Mouse (Mus musculus) urinary bladder, adult 2 months (tissue): ENCODE measurements around the gene Disc1. TPM values are rescaled to one million over a fixed set of nuclear protein-coding genes. Genes with fewer than 3 reads are reported as not detected.

ENCODE experiments used
- DNase-seq: peaks from one replicate; pipeline ENCODE4 v3.0.0; 2022; ENCODE audit warnings: low spot score
- polyA plus RNA-seq: library from polyadenylated mRNA; depleted of rRNA; stranded (reverse); fragments of >200 nt; gene quantifications from 2 replicates; pipeline ENCODE4 v1.2.3, GENCODE M21; 2012

Gene Disc1
- polyA plus RNA-seq, 1 experiment = 0.91 TPM

DNA sequence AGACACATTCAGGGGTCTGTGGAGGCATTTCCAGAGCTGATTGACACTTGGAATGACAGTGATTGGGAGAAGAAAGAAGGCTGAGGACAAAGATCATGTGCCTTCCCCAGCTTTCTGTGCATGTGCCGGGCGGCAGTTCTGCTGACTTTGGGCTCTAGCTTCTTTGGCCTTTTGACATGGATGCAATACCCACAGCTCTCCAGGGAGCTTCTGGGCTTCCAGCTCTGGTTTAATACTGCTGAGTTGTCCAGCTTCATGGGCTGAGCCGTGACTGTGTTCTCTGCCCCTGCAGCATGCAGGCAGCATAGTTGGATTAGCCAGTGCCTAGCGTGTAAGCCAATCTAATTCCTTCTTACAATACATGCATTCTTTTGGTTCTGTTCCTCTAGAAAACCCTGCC, 72.5 kb downstream of the Disc1 start:
- no peak for DNase-seq

DNA sequence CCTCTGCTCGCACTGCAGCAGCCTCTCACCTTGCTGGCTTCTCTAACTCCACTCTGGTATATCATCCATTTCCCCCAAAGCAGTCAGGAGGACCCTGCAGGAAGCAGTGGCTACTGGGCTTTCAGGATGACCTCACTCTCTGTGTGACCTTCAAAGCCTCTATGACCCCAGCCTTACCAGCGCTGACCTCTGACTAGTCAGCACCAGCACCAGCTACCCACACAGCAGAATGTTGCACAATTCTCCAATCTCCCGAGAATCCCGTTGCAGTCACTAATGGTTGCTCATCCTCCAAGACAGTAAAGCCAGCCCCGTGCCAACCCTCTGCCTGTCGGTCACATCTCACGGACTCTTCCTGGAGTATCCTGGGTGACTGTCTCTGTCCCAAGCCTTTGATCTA, 73.6 kb downstream of the Disc1 start:
- DNase-seq = no peak

DNA sequence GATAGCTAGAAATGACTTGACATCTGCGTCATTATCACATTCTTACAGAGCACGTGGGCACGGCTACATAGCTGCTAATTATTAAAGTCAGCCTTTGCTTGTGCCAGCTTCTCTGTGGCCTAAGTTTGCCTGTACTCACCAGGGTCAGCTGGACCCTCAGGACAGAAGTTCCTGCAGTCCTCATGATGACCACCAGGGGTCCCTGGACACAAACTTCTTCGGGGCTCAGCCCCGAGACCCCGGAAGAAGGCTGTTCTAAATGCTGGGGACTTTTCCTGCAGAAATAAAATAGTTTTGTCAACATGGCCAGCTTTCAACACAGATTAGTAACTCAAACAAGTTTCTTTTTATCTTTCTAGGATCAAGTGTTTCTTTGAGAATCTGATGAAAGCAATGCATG, 74.3 kb downstream of the Disc1 start:
- no peak for DNase-seq

DNA sequence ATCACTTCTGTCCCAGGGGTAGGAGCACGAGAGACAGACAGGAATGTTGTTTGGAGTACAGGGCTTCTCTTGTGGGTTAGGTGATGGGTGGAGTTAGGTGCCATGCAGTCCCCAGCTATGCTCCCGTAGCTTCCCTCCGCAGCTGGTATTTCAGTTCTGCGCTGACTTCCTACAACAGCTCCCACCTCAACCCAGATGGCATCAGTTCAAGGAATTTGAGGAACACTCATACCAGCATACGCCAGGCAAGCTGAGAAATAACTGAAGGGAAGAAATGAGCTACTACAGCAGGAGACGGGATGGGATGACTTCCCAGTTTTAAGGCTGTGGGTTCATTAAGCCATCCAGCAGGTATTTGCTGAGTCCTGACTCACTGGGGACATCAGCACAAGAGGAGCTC, 76.8 kb downstream of the Disc1 start:
- no peak for DNase-seq

DNA sequence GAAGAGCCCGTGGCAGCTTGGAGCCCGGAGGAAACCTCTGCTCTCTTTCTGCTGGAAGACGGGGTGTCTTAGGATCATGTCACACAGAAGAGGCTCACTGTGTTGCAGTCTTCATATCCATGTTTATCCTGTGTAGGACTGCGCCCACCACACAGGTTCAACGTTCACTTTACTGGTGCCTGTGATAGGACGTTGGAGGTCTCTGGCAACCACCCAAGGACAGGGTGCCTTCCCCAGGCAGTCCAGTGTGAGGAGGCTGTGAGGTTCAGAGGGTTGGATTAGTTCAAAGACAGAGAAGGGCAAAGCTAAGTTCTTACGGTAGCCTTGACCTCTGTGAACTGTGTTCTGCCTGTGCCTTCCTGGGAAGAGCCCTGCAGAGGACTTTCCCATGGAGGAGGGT, 77.3 kb downstream of the Disc1 start:
- no peak for DNase-seq

DNA sequence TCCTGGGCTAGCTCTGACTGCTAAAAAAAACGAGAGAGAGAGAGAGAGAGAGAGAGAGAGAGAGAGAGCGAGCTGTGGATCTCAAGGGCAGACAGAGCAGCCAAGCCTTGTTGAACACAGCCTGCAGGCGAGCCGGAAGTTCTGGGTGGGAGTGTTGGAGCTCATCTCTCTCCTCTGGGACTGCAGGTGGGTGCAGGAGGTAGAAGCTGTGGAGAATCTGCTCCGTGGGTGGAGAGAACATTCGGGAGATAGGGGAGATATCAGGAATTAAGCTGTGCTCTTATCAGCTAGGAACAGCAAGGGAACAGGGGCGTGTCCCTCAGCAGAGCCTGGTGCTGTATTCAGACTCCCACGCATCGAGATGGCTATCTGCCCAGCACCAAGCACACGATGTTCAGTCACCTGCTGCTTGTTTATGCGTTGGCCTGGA, 79.7 kb downstream of the Disc1 start:
- DNase-seq = no peak

DNA sequence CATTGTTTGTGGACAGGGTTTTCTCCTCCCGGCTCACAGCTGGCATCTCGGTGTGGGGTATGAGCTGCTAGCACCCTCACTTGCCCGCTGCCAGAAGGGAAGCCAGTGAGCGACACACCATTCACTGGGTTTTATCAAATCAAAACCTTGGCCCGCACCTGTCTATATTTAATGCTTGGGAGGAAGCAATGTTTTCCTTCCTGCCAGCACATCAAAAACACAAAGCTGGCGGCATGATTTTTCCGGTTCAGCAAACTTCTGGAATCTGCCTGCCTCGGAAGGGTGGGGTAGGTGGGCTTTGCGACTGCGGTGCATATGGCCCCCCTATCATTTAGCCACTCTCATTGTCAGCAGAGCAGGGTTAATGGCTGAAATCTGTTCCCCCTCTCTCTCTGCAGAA, 80.9 kb downstream of the Disc1 start:
- DNase-seq = no peak

DNA sequence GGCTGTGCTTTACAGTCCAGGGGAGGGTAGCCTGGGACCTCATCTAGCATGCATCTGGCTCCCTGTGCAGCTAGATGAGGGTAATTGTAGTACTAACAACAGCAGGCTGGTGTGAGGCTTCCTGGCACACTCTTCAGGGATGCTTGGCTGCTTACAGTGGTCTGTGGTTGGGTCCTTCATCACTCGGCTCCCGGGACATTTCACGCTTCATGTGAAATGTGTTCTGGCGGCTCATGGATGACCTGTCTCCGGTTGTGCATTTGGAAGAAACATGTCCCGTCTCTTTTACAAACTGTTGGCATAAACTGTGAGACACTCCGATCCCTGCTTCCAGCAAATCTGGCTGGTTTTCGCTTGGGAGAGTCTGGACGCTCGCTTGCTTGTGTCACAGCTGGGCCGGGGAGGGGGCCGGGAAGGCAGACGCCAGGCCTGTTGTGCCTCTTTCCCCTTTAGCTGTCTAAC, 85.7 kb downstream of the Disc1 start:
- no peak for DNase-seq

DNA sequence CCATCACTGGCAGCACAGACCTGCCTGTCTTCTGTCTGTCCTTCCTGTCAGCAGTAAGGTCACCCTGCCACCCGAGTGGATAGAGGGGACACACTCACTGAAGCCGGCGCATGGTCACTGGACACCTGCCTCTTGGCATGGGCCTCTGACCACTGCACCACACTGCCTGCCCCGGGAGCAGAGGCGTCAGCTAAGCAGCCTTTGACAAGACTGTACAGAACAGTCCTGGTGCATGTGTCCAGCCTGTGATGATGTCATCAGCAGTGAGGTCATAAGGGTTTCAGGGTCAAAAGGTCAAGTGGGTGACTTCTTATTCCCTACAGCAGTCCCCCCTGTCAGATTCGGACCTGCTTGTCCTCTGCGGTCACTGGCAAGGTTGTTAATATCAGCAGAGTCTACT, 87.0 kb downstream of the Disc1 start:
- DNase-seq = no peak

DNA sequence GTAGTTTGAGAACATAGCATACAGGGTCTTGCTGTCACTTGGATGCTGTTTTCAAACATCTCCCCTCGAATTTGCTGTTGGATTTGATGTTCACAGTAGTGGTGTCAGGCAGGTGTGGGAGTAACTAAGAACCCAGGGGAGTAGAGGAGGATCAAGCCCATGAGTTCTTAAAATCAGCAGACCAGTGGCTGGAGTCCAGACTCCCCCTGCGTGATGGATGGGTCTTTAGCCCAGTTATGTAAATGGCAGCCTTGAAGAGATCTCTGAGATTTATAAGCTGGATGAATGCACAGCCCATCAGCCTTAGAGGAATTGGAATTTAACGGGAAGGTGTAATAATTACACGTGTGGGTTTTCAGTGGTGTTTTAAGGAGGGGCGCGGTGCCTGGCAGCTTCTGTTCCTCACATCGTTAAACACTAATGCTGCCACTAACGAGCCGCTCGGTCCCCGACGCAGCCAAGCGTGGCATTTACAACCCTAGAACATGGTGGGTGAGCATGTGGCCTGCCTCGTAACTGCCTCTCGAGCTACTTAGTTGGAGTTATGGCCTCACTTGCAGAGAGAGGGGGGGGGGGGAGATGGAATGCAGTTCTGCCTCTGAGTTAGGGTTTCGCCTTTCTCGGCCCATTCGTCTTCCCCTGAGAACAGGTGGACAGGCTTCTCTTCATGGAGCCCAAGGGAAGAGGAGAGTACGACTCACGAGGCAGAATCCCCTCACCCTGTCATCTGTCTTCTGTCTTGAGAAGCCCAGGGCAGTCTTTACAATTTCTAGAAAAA, 103.1 kb downstream of the Disc1 start:
- DNase-seq = no peak

DNA sequence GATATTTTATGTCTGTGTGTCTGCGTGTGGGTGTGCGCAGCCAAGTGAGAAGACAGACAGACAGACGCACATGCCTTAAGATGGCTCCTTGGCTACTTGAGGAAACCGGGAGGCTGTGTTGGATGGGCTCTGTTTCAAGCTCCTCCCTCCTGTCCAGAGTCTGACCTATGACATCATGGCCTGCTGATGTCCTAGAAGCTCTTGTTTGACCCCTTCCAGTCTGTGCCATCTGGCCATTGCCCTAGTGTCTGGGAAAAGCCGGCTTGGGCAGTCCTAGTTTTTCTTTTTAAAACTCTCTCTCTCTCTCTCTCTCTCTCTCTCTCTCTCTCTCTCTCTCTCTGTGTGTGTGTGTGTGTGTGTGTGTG, 103.6 kb downstream of the Disc1 start:
- DNase-seq = no peak

DNA sequence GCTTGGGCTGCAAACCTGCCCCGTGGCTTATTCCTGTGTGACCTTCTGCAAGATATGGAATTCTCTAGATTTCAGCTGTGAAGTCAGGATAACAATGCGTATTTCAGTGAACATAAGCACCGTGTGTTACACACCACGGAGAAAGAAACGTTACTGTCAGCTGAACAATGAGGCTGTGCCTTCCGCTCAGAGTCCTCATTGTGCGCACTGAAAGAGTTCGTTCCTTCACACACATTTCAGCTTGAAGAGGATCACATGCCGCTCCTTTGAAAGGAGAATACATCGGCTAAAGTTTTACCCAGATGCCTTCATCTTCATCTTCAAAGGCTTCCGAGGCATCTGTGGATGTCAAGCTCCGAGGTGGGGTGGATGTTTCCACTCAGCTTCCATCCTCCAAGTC, 105.4 kb downstream of the Disc1 start:
- DNase-seq = no peak

DNA sequence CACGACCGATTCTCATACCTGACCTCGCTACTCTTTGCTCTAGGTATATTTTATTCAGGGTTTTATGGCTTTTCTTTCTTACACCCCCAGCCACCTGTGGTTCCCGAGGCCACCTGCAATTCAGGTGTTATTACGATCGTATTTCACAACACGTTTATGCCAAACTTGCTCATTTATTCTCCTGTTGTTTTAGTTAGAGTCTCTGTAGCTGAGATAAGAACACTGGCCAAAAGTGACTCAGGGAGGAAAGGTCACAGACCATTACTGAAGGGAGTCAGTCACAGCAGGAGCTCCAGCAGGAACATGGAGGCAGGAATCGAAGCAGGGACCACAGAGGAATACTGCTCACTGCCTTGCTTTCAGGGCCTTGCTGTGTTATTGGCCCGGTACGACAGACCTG, 109.5 kb downstream of the Disc1 start:
- no peak for DNase-seq

DNA sequence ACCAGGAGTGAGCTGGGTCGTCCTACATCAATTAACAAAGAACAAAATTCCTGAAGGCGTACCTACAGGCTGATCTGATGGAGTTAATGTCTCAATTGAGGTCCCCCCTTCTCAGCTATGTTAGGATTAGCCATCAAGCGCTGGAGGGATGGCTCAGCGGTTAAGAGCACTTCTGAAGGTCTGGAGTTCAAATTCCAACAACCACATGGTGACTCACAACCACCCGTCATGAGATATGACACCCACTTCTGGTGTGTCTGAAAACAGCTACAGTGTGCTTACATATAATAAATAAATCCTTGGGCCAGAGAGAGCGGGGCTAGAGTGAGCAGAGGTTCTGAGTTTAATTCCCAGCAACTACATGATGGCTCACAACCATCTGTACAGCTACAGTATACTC, 109.9 kb downstream of the Disc1 start:
- DNase-seq = no peak

DNA sequence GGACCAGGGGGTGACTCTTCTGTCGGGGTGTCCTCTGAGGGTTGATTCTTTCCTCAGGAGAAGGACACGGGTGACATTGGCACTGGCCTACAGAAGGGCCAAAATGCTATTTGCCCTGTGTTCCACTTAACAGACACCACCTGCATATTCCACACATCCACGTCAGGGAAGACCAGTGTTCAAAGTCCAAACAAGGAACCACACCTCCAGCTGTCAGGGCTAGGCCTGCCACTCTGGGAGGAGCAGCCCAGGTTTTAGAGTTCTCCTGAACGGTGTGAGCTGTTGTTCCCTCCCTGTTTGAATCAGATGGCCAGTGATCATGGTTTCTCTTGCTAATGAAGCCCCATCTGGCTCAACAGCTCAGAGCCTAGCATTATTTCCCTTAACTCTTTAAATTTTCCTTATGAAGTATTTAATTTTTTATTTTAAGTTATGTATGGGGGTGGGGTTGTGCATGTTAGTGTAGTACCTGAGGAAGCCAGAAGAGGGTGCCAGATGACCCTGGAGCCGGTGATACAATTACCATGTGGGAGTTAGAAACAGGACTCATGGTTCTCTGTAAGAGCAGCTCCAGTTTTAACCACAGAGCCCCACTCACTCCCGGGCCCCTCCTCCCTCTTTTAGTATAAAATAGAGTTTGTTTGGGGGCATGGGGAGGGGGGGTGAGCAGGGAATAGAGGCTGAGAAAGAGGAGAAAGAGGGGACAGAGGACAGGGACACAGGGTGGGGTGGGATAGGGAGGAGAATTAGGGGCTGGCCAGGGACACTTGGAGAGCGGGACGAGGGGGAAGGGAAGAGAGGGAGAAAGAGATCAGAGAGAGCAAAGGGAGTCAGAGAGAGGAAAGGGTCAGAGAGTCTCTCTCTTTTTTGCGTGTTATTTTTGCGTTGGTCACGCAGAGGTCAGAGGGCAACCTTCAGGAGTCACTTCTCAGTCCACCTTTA, 111.8 kb downstream of the Disc1 start:
- DNase-seq = no peak

DNA sequence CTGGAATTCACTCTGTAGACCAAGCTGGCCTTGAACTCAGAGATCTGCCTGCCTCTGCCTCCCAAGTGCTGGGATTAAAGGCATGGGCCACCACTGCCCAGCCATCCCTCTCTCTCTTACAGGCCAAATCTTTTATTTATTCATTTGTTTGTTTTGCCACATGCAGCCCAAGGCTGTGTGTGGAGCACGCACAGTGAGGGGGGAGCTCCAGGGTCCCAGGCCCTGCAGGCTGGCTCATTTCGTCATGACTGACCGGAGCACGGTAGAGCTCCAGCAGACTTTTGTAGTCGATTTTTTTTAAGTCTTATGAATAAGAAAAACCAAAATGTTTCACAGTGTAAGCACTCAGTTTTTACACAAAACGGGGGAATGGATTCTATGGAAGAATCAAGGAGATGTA, 112.5 kb downstream of the Disc1 start:
- no peak for DNase-seq

DNA sequence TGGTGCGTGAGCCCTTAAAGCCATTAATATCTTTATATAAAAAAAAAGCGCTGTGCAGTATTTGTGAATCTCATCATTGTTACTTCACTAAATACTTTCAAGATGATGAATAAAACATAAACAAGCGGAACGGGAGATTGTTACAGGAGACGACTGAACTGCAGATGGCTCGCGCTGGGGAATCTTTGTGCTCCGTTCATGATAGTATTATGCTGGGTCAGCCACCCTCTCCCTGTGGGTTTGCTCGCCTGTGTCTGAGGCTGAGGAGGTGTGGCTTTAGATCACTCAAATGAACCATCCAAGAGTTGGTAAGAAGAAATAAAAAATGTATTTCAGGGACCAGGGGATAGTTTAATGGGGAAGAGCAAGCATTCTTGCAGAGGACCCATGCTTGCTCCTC, 113.0 kb downstream of the Disc1 start:
- no peak for DNase-seq

DNA sequence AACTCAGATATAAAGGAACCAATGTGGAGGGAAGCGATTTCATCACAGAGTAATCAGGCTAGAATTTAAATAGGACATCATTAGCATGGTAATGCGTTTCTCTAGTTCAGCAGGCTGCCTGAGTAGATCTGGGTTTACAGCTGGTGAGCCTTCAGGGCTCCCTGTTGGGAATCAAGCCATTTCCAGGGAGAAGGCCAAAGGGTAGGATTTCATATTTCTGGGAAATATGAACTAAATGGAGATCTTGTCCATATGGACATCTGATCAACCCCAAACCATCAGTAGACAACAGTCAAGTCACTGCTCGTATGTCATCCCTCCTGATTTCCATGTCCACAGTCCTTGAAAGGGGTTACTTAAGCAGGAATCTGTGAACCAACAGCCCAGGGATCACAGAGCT, 115.6 kb downstream of the Disc1 start:
- DNase-seq = no peak

DNA sequence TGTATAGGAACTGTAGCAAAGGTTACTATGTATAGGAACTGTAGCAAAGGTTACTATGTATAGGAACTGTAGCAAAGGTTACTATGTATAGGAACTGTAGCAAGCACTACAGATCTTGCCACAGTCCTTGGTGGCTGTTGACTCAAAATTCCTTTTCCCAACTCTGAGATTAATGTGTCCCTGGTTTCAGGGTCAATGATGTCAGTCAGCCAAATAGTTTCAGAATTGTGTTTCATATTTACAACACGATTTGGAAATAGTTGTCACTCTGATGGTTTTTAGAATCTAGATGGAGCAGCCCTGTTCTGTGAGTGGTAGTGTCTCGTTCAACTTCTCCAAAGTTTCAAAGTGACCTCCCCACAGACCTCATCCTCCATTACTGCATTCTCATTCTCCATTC, 117.5 kb downstream of the Disc1 start:
- DNase-seq = no peak

DNA sequence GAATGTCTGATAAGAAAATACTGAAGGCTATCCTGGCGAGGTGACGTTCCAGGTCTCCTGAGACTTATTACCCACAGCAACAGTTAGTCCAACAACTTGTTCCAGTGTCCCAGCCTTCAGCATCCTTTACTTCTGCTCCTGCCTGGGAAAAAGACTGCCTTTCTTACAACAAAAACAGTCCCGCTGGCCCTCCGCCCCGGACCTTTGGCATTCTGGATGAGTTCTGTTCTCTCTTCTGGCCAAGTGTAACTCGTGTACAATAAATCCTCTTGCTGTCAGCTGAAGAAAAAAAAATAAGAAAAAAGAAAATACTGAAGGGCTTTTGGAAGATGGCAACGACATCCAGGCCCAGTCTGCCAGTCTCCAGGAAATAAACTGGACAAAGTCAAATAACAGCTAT, 120.2 kb downstream of the Disc1 start:
- DNase-seq = no peak

DNA sequence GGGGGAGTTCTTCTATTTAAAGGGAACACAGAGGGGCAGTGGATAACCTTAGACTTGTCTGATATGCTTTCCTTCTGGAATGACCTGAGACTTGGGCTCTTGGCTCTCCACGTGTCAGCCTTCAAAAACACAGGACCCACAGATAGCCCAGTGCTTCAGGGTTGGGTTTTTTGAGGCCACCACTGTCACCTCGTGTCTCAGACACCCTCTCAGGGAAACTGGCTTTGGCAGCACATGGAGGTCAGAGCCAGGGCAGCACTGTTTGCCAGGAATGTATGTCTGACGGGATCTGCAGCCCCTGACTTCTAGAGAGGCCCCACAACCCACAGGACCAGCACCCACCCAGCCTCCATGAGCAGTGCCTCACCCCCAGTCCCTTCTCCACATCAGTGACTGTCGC, 120.9 kb downstream of the Disc1 start:
- DNase-seq = no peak

DNA sequence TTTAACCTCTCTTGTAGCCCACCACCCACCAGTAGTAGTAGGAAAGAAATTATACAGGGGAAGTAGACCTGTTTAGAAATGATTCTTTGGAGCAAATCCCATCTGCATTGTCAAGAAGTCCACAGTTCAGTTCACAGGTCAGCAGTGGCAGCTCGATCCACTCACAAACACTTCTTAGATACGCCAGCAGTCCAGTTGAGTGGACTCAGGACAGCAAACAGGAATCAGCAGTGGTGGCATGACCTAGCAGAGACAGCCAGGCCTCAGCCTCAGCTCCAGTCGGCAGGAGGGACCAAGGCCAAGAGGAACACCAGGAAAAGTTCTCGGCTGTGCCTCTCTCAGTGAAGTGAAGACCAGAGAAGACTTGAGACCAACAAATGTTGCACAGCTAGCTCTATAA, 121.7 kb downstream of the Disc1 start:
- no peak for DNase-seq

DNA sequence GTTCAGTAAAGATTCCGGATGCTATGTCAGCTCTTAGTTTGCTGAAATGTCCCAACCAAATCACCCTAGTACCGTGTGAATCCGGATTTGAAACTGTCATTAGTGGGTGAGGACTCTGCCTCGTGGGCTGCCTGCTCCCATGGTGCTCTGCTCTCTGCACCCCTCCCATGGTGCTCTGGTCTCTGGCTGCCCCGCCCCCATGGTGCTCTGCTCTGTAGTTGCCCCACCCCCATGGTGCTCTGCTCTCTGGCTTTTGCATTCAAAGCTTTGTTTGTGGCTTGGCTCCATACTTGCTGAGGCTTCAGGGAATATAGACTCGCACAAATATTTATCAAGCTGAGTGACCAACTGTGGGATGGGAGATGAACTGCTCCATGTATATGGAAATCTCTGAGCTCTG, 123.1 kb downstream of the Disc1 start:
- no peak for DNase-seq
